Mouse (Mus musculus): ENCODE measurements at regions not wholly inside any gene's neighbourhood (a gene's known extent, or its start where the extent isn't known, plus 50 kb on each side); places are given as distances from the start of the nearest gene placed in this dataset.
A peak's percentile ranks its signal among the peaks of the same experiment; 100 is the strongest.

- no peak for DNase-seq (ENCODE audit: low read depth in 1 of 2, low spot score in 2 of 2)
Observed at GRCm38 (mm10) chr13:80946034-80946433, 62.9 kb downstream of the Arrdc3 start.

- DNase-seq (ENCODE audit: low read depth in 1 of 2, low spot score in 2 of 2) = no peak
Observed at GRCm38 (mm10) chr13:80947705-80948104, 64.5 kb downstream of the Arrdc3 start.

- peak in 1 of 2 experiments; percentile 27 for DNase-seq (ENCODE audit: low read depth in 1 of 2, low spot score in 2 of 2)
Observed at GRCm38 (mm10) chr13:80949133-80949697, 66.0 kb downstream of the Arrdc3 start.

DNA sequence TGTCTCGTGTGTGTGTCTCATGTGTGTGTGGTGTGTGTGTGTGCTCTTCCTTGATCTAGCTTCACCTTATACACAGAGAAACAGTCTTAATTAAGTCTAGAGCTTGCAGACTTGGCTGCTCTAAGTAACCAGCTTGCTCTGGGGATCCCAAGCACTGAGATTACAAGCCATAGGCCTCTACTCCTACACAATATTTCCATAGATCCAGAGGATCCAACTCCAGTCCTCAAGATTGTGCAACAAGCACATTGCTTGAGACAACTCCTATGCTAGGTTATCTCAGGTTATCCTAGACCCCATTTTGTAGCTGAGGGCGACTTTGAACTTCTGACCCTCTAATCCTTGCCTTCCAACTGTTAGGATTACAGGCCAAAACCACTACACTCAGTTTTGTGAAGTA, 67.1 kb downstream of the Arrdc3 start:
- no peak for DNase-seq (ENCODE audit: low read depth in 1 of 2, low spot score in 2 of 2)

- no peak for DNase-seq (ENCODE audit: low read depth in 1 of 2, low spot score in 2 of 2)
Observed at GRCm38 (mm10) chr13:80950803-80951202, 67.6 kb downstream of the Arrdc3 start.

- DNase-seq (ENCODE audit: low read depth in 1 of 2, low spot score in 2 of 2) = no peak
Observed at GRCm38 (mm10) chr13:80951327-80951726, 68.1 kb downstream of the Arrdc3 start.

DNA sequence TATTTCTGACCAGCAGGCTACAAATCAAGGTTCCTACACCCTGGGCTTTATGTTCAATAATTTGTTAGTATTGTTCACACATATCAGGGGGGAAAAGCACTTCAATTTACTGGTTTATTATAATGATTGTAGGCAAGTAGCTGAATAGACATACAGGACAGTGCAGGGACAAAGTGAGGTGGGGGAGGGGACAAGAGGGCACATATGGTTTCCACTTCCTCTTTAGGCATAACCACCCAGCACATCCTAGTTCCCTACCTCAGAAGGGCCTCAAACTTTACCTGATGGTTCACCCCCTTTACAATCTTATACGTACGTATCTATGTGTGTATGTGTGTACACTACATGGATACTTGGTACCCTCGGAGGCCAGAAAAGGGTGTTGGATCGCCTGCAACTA, 69.7 kb downstream of the Arrdc3 start:
- DNase-seq (ENCODE audit: low read depth in 1 of 2, low spot score in 2 of 2) = peak in 1 of 2 experiments; percentile 26

DNA sequence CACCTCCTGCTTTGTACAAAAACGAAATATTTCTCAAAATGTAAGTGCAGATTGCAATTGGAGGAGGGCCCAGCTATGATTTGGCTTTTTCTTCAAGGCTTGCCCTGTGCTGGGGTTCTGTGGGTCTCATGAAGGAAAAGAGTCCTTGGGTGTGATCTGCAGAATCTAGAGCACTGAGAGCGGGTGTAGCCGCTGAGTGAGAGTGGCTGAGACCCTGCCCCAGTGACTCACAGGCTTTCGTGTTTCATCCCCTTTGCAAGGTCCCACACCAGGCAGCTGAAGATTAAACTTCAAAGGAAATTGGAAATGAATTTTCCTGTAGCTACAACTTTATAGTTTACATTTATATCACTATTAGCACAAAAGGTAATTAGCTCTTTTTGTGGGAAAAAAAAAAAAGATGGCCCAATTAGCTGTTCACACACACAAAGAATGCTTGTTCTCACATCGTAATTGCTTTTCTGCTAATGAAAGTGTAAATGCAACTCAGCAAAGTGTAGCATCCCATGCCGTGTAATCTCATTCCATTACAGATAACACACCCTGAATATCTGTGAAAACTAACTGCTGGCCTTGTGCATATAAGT, 71.0 kb downstream of the Arrdc3 start:
- DNase-seq (ENCODE audit: low read depth in 1 of 2, low spot score in 2 of 2) = no peak

DNA sequence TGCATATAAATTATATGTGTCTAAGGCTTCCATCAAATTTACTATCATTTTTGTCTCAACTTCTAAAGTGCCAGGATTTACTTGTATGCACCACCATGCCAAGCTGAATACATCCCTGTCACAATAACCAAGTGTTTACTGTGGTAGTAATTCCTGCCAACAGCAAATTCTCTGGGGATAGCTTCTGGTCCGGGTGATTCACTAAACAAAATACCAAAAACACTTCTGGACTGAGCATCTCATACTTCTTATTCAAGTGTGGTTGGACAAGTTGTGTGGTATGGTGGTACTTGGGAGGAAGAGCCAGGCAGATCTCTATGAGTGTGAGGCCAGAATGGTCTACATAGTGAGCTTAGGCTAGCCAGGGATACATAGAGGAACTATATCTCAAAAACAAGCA, 73.8 kb downstream of the Arrdc3 start:
- no peak for DNase-seq (ENCODE audit: low read depth in 1 of 2, low spot score in 2 of 2)

GRCm38 (mm10) chr13:80957419-80958139, 74.4 kb downstream of the Arrdc3 start:
- DNase-seq (ENCODE audit: low read depth in 1 of 2, low spot score in 2 of 2) = no peak

DNA sequence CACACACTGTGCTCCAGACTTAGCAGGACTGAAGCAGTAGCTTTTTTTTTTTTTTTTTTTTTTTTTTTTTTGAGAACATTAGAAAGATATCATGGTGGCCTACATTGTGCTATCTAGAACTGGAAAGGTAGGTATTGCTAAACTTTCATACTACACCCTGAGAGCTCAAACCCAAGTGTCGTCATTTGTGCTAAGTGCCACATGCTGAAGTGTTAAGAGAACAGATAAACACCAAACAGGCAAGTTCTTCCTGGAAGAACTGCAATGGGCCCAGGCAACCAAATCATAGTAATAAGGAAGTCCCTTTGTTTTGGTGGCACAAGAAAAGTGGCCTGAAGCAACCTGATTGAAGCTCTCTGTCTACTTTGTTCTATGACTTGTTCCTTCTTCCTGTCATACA, 76.6 kb downstream of the Arrdc3 start:
- no peak for DNase-seq (ENCODE audit: low read depth in 1 of 2, low spot score in 2 of 2)

- DNase-seq (ENCODE audit: low read depth in 1 of 2, low spot score in 2 of 2) = no peak
Observed at GRCm38 (mm10) chr13:80961985-80962617, 78.9 kb downstream of the Arrdc3 start.

- DNase-seq (ENCODE audit: low read depth in 1 of 2, low spot score in 2 of 2) = peak in 1 of 2 experiments; percentile 16
Observed at GRCm38 (mm10) chr13:80962789-80963590, 79.8 kb downstream of the Arrdc3 start.

- no peak for DNase-seq (ENCODE audit: low read depth in 1 of 2, low spot score in 2 of 2)
Observed at GRCm38 (mm10) chr13:80963591-80963940, 80.4 kb downstream of the Arrdc3 start.

DNA sequence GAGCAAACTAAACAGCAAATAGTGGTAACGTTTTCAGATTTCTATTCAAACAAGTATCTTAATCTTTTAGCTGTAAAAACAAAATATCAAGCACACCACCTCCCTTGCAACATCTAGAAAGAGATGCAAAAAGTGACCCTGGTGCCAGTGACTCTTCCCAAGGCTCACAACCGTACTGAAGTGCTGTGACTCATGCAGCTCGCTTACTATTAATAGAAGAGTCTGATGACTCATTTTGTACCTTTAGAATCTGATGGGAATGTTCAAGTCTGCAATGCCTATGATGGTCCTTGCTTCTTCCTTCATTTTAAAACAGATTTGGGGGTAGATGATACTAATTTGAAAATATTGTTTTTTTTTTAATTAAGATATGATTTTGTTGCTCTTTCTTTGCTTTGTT, 88.5 kb downstream of the Arrdc3 start:
- DNase-seq (ENCODE audit: low read depth in 1 of 2, low spot score in 2 of 2) = no peak

GRCm38 (mm10) chr13:80974424-80974823, 91.2 kb downstream of the Arrdc3 start:
- no peak for DNase-seq (ENCODE audit: low read depth in 1 of 2, low spot score in 2 of 2)

DNA sequence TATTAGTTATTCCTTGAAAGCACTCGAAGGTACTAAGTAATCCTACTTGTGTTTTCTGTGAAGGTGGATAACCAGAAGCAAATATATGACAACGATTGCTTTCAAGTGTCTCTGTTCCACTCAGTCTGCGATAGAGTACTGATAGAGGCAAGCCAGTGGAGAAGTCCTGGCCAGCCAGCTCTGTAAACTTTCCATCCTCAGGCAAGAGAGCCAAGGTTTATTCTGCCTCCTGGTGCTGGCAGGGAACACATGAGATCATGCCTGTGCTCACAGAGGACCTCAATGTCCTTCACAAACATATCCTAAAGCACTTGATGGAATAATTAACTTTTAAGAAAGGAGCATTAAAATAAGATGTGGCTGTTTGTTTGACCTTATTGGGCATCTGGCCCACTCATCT, 94.1 kb downstream of the Arrdc3 start:
- no peak for DNase-seq (ENCODE audit: low read depth in 1 of 2, low spot score in 2 of 2)

GRCm38 (mm10) chr13:80981201-80981600, 98.0 kb downstream of the Arrdc3 start:
- DNase-seq (ENCODE audit: low read depth in 1 of 2, low spot score in 2 of 2) = no peak

- no peak for DNase-seq (ENCODE audit: low read depth in 1 of 2, low spot score in 2 of 2)
Observed at GRCm38 (mm10) chr13:80986657-80987056, 103.5 kb downstream of the Arrdc3 start.

GRCm38 (mm10) chr13:80989756-80990155, 106.6 kb downstream of the Arrdc3 start:
- no peak for DNase-seq (ENCODE audit: low read depth in 1 of 2, low spot score in 2 of 2)

- no peak for DNase-seq (ENCODE audit: low read depth in 1 of 2, low spot score in 2 of 2)
Observed at GRCm38 (mm10) chr13:80992342-80992741, 109.2 kb downstream of the Arrdc3 start.
